Mouse (Mus musculus) liver, embryonic 16.5 days (tissue): ENCODE measurements around the gene Pttg1ip. TPM values are rescaled to one million over a fixed set of nuclear protein-coding genes. Genes with fewer than 3 reads are reported as not detected.
A peak's percentile ranks its signal among the peaks of the same experiment; 100 is the strongest.

Experiments
- ATAC-seq: fragments of 200-750 bp; cut with Nextera tagmentation; 2 replicates; pipeline ENCODE4 v1.8.0; 2017; ENCODE audit warnings: low read depth, mild to moderate bottlenecking, moderate number of reproducible peaks, moderate library complexity
- H3K27ac ChIP-seq: fragments of 300-500 bp; sonication (generic); 2 replicates; pipeline ENCODE4 v1.5.1; 2014; ENCODE audit warnings: mild to moderate bottlenecking, low read length
- H3K27me3 ChIP-seq: fragments of 300-500 bp; sonication (generic); 2 replicates; pipeline ENCODE4 v1.6.1; 2014; ENCODE audit warnings: low read depth, low read length, mixed read lengths; ENCODE audit not compliant: control insufficient read depth, insufficient read depth
- H3K36me3 ChIP-seq: fragments of 300-500 bp; sonication (generic); 2 replicates; pipeline ENCODE4 v1.6.1; 2014; ENCODE audit warnings: mild to moderate bottlenecking; ENCODE audit not compliant: control insufficient read depth, insufficient read depth
- H3K4me1 ChIP-seq: fragments of 300-500 bp; sonication (generic); 2 replicates; pipeline ENCODE4 v1.6.1; 2014; ENCODE audit warnings: low read depth, low read length, mixed read lengths; ENCODE audit not compliant: control insufficient read depth
- H3K4me2 ChIP-seq: fragments of 300-500 bp; sonication (generic); 2 replicates; pipeline ENCODE4 v1.6.1; 2014; ENCODE audit warnings: low read depth, low read length, mixed read lengths
- H3K4me3 ChIP-seq: fragments of 300-500 bp; sonication (generic); 2 replicates; pipeline ENCODE4 v1.5.1; 2014; ENCODE audit warnings: low read depth, mild to moderate bottlenecking, low read length
- H3K9ac ChIP-seq: fragments of 300-500 bp; sonication (generic); 2 replicates; pipeline ENCODE4 v1.6.1; 2014; ENCODE audit warnings: low read depth, low read length
- H3K9me3 ChIP-seq: fragments of 300-500 bp; sonication (generic); replicated peaks from 2 replicates; pipeline ENCODE4 v1.6.1; 2016; ENCODE audit warnings: low read length; ENCODE audit not compliant: control insufficient read depth
- WGBS: fragments of 180-500 bp; shearing (Covaris S2); extraction: QIAGEN DNeasy Blood & Tissue Kit; methylation state at CpG from one replicate; pipeline ENCODE4 v1.1.7; 2014; ENCODE audit not compliant: insufficient replicate concordance; 5-methylcytosine and 5-hydroxymethylcytosine counted together
- polyA plus RNA-seq: library from polyadenylated mRNA; unstranded; fragments of >200 nt; fragmentation: Nextera tagmentation; extraction: Ambion mirVana; gene quantifications from 2 replicates; pipeline ENCODE4 v1.2.1, GENCODE M21; 2015

The Pttg1ip gene
- polyA plus RNA-seq, 1 experiment from 2014 or later = 94.5 TPM

DNA sequence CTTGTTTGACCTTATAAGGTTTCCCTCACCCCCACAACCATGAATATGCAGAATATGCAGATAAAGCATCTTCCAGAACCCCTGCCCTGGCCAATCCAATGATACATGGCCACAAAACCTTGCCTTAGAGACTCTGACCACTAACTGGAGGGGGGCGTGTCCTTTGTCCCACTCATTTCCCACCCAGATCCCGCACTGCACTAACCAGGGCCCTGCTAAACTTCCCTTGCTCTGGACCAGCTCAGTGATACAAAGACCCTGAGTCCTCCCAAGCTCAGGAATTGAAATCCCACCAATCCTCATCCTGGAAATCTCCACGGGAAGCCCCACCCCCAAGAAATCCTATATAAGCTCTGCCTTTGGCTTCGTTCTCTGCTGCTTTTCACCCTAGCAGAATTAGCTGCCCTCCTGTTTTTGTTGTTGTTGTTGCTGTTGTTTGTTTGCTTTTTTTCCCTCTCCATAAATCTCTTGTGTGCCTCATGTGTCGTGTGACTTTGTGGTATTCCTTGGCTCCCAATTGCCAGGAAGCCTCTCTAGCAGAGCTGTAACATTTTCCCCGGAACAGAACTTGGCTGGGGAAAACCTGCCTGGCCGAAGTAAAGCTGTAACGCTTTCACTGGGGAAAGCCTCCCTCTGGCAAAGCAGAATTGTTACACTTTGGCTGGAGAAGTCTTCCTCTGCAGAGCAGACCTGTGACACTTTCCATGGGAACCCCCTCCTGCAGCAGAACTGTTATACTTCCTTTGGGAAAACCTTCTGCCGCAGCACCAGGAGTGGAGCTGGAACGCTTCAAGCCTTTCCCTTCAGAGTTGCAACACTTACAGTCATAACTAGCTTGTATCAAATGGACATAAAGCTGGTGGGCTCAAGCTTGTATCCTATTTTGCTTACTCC is 1.2 kb upstream of the Pttg1ip start:
- Histone ChIP-seq H3K4me3 (peak overlapping the region; percentile 90; the same call in 1 of the 2 replicates), H3K36me3 (no peaks in the 10 kb centered on the region), H3K9ac (no peak overlapping the region), H3K27ac (no peak overlapping the region), H3K4me1 (peaks cover 29% of the 10 kb centered on the region), H3K9me3 (no peaks in the 10 kb centered on the region), H3K4me2 (peak overlapping the region; percentile 96), H3K27me3 (no peaks in the 10 kb centered on the region)
- WGBS = 55% methylated on average over 10 of the region's 10 CpGs
- ATAC-seq = no peak

DNA sequence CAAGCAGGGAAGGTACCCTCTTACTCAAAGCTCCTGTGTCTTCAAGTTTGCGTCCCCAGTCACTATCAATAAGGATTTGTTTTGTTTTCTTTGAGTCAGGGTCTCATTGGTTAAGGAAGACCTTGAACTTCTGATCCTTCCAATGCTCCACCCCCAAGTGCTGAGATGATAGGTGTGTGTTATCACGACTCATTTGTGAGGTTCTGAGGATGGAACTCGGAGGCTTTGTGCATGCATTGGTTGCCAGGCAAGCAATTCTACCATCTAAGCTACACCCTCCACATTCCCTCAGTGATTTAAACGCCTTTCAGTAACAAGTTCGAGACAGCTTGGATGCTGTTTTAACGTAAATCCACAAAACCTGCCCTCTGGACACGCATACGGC is 505 bp upstream of the Pttg1ip start:
- H3K4me1 ChIP-seq = peaks cover 29% of the 10 kb centered on the region
- no peaks in the 10 kb centered on the region for H3K9me3 ChIP-seq
- no peaks in the 10 kb centered on the region for H3K36me3 ChIP-seq
- WGBS = 4% methylated on average over 8 of the region's 8 CpGs
- peak overlapping the region; percentile 96 for H3K4me2 ChIP-seq
- H3K4me3 ChIP-seq = peak overlapping the region; percentile 90
- ATAC-seq = no peak
- no peaks in the 10 kb centered on the region for H3K27me3 ChIP-seq
- H3K27ac ChIP-seq = peak overlapping the region; percentile 79
- H3K9ac ChIP-seq = peak overlapping the region; percentile 70

DNA sequence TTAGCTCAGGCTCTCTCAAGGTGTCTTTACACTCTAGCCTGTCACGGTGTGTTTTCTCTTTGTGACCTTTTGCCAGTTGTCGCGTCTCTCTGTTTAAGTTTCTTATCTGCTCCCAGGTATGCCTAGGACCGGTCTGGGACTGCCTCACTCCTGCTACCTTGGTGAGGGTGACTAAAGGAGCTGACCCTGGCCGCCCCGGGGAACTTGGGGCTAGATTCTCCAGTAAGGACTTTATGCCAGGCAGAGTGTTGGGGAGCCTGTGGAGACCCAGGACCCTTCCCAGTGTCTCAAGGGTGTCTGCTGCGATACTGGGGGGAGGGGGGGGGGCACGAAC is 732 bp downstream of the Pttg1ip start:
- 2% methylated on average over 8 of the region's 8 CpGs for WGBS
- no peaks in the 10 kb centered on the region for H3K9me3 ChIP-seq
- H3K36me3 ChIP-seq = no peaks in the 10 kb centered on the region
- H3K27ac ChIP-seq = peak overlapping the region; percentile 99
- peak overlapping the region; percentile 90 for H3K4me3 ChIP-seq
- H3K27me3 ChIP-seq = no peaks in the 10 kb centered on the region
- H3K4me1 ChIP-seq = peaks cover 35% of the 10 kb centered on the region
- H3K9ac ChIP-seq = peak overlapping the region; percentile 89
- peak overlapping the region; percentile 96 for H3K4me2 ChIP-seq
- ATAC-seq = peak; percentile 3; the same call in 1 of the 2 replicates

DNA sequence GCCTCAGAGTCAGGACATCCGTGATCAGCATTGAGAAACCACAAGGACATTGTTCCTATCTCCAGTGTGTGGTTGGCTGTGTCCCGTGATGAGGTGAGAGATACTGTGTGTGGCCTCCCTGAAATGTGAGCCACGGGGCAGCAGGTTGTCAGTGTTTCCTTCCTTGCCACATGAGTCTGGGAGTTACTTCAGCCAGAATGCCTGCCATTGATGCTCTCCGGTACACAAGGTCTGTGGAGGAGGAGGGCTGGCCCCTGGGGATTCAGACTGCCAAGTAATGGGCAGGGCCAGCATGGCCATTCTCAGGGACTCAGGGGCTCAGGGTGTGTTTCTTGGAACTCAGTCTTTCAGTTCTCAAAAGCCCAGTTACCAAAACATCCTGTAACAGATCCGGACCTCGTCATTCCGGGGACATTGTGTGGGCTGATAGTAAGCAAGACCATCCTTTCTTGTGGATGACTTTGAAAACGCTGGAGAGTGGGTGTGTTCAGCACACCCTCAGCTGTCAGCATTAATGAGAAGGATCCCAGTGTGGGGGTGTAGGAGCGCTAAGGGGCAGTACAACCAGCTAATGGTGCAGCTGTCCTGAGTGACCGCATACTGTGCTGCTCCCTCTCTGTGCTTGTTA is 2.4 kb downstream of the Pttg1ip start:
- no peak for ATAC-seq
- Histone ChIP-seq H3K9me3 (no peaks in the 10 kb centered on the region), H3K4me2 (peak overlapping the region; percentile 96), H3K4me3 (0 out of 2 replicates have a peak overlapping the region, but pooled peaks have one; percentile 3), H3K36me3 (no peaks in the 10 kb centered on the region), H3K27me3 (no peaks in the 10 kb centered on the region), H3K9ac (no peak overlapping the region), H3K4me1 (peaks cover 49% of the 10 kb centered on the region), H3K27ac (peak overlapping the region; percentile 8)
- 23% methylated on average over 10 of the region's 10 CpGs for whole genome bisulfite sequencing

DNA sequence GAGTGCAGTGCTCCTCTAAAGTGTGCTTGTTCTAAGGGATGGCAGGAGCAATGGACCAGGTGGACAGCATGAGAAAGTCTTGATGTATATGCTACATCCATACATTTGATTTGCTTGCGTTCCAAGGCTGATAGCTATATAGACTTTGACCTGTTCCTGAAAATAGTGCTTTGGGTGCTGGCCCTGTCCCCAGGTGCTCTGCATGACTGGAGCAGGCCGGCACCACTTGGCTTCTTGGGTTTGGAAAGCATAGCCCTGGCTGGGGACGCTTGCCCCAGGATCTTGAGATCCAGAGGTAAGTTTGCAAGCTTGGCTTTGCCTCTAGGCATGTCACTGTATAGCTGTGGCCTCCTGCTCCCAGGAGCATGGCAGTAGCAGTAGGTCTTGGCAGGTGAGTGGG is 5.1 kb downstream of the Pttg1ip start:
- Histone ChIP-seq H3K4me3 (no peak overlapping the region), H3K9me3 (no peaks in the 10 kb centered on the region), H3K27ac (no peak overlapping the region), H3K9ac (no peak overlapping the region), H3K4me1 (peaks cover 61% of the 10 kb centered on the region), H3K27me3 (no peaks in the 10 kb centered on the region), H3K4me2 (no peak overlapping the region), H3K36me3 (peaks cover 7% of the 10 kb centered on the region)
- WGBS = 74% methylated on average over 3 of the region's 3 CpGs
- ATAC-seq = no peak

DNA sequence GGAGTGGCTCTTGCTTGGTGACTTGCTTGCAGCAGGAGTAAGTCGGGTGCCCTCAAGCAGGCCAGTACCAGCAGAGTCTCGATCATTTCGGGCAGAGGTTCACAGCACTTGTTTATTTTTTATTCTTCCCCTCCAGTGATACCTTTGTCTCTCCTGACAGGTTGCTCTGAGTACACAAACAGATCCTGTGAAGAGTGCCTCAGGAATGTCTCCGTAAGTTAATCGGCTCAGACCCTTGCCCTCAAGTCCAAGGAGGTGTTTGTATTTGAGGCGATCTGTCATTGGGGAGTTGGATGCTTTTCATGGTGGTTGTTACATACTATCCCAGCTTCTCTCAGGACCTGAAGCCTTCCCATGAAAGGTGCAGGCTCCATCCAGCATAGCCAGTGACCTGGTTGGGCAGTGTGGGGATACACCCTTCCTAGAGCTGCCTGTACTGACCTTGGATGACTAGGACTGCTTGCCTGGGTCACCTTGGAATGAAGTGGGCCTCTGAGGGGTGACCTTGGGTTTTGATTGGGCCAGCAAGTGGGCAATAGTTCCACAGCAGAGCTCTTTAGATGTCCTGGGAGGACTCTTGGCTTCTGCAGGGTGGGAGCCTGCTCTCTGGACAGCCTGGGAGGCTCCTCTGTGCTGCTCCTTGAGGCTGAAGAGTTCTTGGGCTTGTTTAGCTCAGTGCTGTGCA is 5.7 kb downstream of the Pttg1ip start:
- peaks cover 8% of the 10 kb centered on the region for H3K36me3 ChIP-seq
- 71% methylated on average over 6 of the region's 6 CpGs for WGBS
- H3K27me3 ChIP-seq = no peaks in the 10 kb centered on the region
- H3K27ac ChIP-seq = no peak overlapping the region
- no peaks in the 10 kb centered on the region for H3K9me3 ChIP-seq
- no peak overlapping the region for H3K9ac ChIP-seq
- no peak overlapping the region for H3K4me2 ChIP-seq
- no peak for ATAC-seq
- no peak overlapping the region for H3K4me3 ChIP-seq
- H3K4me1 ChIP-seq = peaks cover 59% of the 10 kb centered on the region

DNA sequence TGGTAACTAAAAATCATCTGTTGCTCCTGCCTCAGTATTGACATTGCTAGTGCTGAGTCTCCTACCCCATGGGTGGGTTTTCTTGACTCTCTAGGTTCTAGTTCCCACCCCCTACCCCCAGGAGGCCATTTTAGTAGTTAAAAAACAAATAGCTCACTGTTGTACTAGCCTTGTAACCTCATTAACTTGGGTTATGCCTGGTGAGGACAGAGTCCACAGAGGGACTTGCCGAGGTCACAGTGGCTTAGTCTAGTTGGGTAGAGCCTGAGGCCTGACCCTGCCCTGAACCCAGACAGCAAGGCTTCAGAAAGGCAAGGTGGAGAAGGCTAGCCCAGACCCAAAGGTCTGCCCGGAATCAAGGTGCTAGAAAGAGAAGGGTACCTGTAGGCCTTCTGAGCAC is 6.5 kb downstream of the Pttg1ip start:
- peaks cover 13% of the 10 kb centered on the region for H3K36me3 ChIP-seq
- no peak overlapping the region for H3K4me2 ChIP-seq
- no peaks in the 10 kb centered on the region for H3K27me3 ChIP-seq
- H3K9ac ChIP-seq = no peak overlapping the region
- no peak overlapping the region for H3K4me3 ChIP-seq
- ATAC-seq = no peak
- WGBS = 75% methylated on average over 2 of the region's 2 CpGs
- no peak overlapping the region; the same call in 1 of the 2 replicates for H3K27ac ChIP-seq
- H3K9me3 ChIP-seq = no peaks in the 10 kb centered on the region
- H3K4me1 ChIP-seq = peaks cover 51% of the 10 kb centered on the region

DNA sequence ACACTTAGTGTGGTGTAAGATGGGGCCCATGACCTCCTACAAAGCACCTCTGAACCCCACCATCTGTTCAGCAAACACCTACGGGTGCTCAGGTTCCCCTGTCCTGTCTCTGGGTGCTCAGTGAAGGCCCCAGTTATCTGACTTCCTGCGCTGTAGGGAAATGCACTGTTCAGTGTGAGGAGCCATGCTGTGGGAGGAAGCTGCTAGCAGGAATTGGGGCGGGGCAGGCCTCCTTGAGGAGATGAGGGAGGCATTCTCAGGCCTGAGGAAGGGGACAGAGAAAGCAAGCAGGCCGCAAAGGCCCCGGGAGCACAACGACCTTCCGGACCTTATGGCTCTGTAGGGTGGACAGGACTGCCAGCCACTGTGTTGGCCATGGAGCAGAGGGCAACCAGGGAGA is 7.6 kb downstream of the Pttg1ip start:
- ATAC-seq = no peak
- H3K36me3 ChIP-seq = peaks cover 24% of the 10 kb centered on the region
- no peaks in the 10 kb centered on the region for H3K9me3 ChIP-seq
- WGBS = 31% methylated on average over 7 of the region's 7 CpGs
- H3K27me3 ChIP-seq = no peaks in the 10 kb centered on the region
- peak overlapping the region; percentile 38 for H3K27ac ChIP-seq
- H3K4me1 ChIP-seq = peaks cover 40% of the 10 kb centered on the region
- no peak overlapping the region for H3K9ac ChIP-seq
- H3K4me2 ChIP-seq = no peak overlapping the region
- H3K4me3 ChIP-seq = no peak overlapping the region
